Mouse (Mus musculus): Measurements from ENCODE around the gene Mark1. TPM values are rescaled to one million over a fixed set of nuclear protein-coding genes. Genes with fewer than 3 reads are reported as not detected.

Mark1 gene
- polyA plus RNA-seq, 1 experiment from 2014 or later: 1.9 TPM

- H3K9ac ChIP-seq: no peak overlapping the region
- no peaks in the 10 kb centered on the region for H3K27me3 ChIP-seq
- no peaks in the 10 kb centered on the region for H3K36me3 ChIP-seq
- ATAC-seq (replicated peaks; ENCODE audit: insufficient number of reproducible peaks, insufficient read depth, low FRiP score, low read depth): no peak
- peak overlapping the region; percentile 74 for H3K27ac ChIP-seq
- no peaks in the 10 kb centered on the region for H3K9me3 ChIP-seq (replicated peaks)
- 37% methylated on average over 7 of the region's 7 CpGs for WGBS
- H3K4me1 ChIP-seq (replicated peaks): peaks cover 24% of the 10 kb centered on the region
- H3K4me2 ChIP-seq: no peak overlapping the region; the same call in 1 of the 2 replicates
- H3K4me3 ChIP-seq: no peak overlapping the region
These were observed 148.2 kb downstream of the Mark1 start for GRCm38 (mm10) chr1:184851166-184851565.

- Histone ChIP-seq H3K27ac (no peak overlapping the region), H3K9ac (no peak overlapping the region), H3K4me1 (replicated peaks) (peaks cover 29% of the 10 kb centered on the region), H3K27me3 (no peaks in the 10 kb centered on the region), H3K9me3 (replicated peaks) (no peaks in the 10 kb centered on the region), H3K4me3 (0 out of 2 replicates have a peak overlapping the region, but pooled peaks have one; percentile 81), H3K4me2 (peak overlapping the region; percentile 81; the same call in 1 of the 2 replicates), H3K36me3 (no peaks in the 10 kb centered on the region)
- ATAC-seq (replicated peaks; ENCODE audit: insufficient number of reproducible peaks, insufficient read depth, low FRiP score, low read depth): no peak
- 49% methylated on average over 3 of the region's 3 CpGs for WGBS
These were observed 152.4 kb downstream of the Mark1 start for GRCm38 (mm10) chr1:184846973-184847372.

Other genes with a start within 250 kb of the Mark1 start
- gene Marc1, start 188.3 kb downstream of the Mark1 start, polyA plus RNA-seq (2015; fragmentation: Nextera tagmentation; extraction: Ambion mirVana): 0.39 TPM in 1 of 2 replicates, not detected in the other
- gene Marc2, start 153.1 kb downstream of the Mark1 start, polyA plus RNA-seq (2015; fragmentation: Nextera tagmentation; extraction: Ambion mirVana): 115 and 120 TPM in 2 replicates
- gene C130074G19Rik, start 116.4 kb downstream of the Mark1 start, polyA plus RNA-seq (2015; fragmentation: Nextera tagmentation; extraction: Ambion mirVana): 0.93 and 1.4 TPM in 2 replicates
- gene Rab3gap2, start 204.5 kb upstream of the Mark1 start, polyA plus RNA-seq (2015; fragmentation: Nextera tagmentation; extraction: Ambion mirVana): 15.1 and 18.6 TPM in 2 replicates

Measured in heart, embryonic 15.5 days (tissue).